Mouse (Mus musculus) left cerebral cortex, postnatal 14 days (tissue): ENCODE results near the gene AC153137.1. TPM values are rescaled to one million over a fixed set of nuclear protein-coding genes. Genes with fewer than 3 reads are reported as not detected.

Experiments
- total RNA-seq, 2 experiments: library from RNA; stranded (reverse); gene quantifications; 2 replicates each; pipeline ENCODE4 v1.2.3; 2021

The AC153137.1 gene
- total RNA-seq, 2 experiments from 2014 or later, result not detected

Other genes with a start within 250 kb of the AC153137.1 start
- gene Phf3, start 104.0 kb downstream of the AC153137.1 start, total RNA-seq, result 10 to 100 TPM; 75.8 to 83.6 TPM
- not detected for gene Lgsn, start 198.4 kb upstream of the AC153137.1 start, total RNA-seq
- not detected for gene 4931428L18Rik, start 244.7 kb upstream of the AC153137.1 start, total RNA-seq
- gene Pih1d3, start 244.9 kb upstream of the AC153137.1 start, total RNA-seq, result not detected